Mouse (Mus musculus): ENCODE results near the gene Exoc4. TPM values are rescaled to one million over a fixed set of nuclear protein-coding genes. Genes with fewer than 3 reads are reported as not detected.

Exoc4 gene
- total RNA-seq, 2 experiments from 2014 or later: 40.0 to 49.3 TPM

DNA sequence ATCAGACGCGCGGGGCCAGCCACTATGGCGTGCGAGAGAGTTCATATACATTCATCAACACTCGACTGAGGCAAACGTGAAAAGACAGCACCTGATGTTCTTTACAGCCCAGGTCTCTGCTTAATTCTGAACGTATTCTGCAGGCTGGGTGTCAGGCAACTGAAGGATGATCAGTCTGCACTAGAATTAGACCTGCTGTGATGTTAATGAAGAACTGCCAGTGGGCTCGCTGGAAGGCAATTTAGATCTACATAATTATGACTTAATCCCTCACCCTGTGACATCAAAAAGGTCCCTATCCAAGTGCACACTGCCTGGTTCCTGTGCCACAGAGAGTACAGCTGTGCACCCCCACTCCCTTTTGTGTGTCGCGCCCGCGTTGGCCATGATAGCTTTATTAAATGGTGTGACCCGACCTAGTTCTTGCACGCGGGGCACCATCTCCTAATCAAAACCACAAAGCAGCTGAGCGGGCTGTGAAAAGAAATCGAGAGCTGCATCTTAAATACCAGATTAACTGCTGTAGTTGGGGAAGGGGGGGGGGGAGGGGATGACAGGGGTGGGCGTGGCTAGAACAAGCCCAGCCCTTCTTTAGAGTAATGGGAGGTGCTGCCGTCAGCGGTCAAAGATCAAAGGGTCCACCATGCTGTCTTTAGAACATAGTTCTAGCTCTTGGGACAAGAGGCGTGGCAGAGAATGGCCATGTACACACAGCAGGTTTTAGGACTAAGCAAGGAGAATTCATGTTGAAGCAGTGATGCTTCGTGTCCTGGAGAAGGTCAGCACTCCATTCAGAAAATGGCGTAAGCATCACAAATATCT lies 743.5 kb downstream of the Exoc4 start:
- ATAC-seq (replicated peaks; ENCODE audit: poor library complexity): no peak

- ATAC-seq (replicated peaks; ENCODE audit: poor library complexity): no peak
Measured at GRCm38 (mm10) chr6:33993842-33994241, 745.0 kb downstream of the Exoc4 start.

GRCm38 (mm10) chr6:33998590-33998989 lies 749.7 kb downstream of the Exoc4 start:
- no peak for ATAC-seq (replicated peaks; ENCODE audit: poor library complexity)

DNA sequence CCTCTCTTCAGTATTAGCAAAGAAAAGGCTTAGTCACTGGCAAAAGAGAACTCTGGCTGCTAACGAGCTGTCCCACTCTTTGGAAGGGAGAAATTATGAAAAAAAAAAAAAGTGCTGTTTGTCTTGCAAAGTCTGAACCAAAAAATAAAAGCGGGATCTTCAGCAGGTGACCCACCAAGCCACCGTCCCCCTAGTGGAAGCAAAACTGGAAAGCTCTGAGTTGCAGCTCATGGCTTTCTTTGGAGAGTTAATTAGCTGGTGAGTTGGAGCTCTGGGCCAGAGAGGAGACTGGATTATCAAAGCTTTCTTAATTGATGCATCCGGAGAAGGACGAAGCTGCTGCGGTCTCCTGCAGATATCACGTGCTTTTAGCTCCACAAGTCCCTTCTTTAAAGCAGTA lies 750.6 kb downstream of the Exoc4 start:
- ATAC-seq (replicated peaks; ENCODE audit: poor library complexity): no peak

- ATAC-seq (replicated peaks; ENCODE audit: poor library complexity): peak; percentile 54
Measured at GRCm38 (mm10) chr6:34000644-34001043, 751.8 kb downstream of the Exoc4 start.

- ATAC-seq (replicated peaks; ENCODE audit: poor library complexity): no peak
Measured at GRCm38 (mm10) chr6:34003033-34003432, 754.1 kb downstream of the Exoc4 start.

DNA sequence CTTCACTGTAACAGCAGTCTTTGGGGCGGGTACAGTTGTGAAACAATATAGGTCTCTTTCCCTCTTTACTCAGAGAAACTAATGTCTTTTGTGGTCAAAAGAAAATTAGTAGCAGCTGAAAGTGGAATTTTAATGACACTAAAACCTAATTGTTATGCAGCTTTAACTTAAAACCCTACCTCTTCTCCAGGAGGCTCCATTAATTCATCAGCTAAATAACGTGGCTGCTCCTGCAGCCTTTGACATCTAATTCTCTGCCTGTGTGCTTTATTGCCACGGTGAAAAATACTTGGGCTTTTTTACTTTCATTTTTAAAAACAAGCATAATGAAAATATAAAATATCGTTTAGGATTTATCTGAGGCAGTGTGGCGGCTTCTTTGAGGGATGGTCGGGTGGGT lies 764.6 kb downstream of the Exoc4 start:
- ATAC-seq (replicated peaks; ENCODE audit: poor library complexity): no peak

Other genes starting within 250 kb of the Exoc4 start
- 120 and 126 TPM in 2 replicates for gene Chchd3, start 188.8 kb upstream of the Exoc4 start, total RNA-seq (2015)
- gene Chchd3, start 188.8 kb upstream of the Exoc4 start, total RNA-seq (2017): 192 and 215 TPM in 2 replicates

Measured in megakaryocyte progenitor cell, adult 5-6 weeks (primary cell).